Mouse (Mus musculus) MEL (cell line): ENCODE measurements around the gene Tbc1d21. TPM values are rescaled to one million over a fixed set of nuclear protein-coding genes. Genes with fewer than 3 reads are reported as not detected.
A peak's percentile ranks its signal among the peaks of the same experiment; 100 is the strongest.

Experiments used
- DNase-seq: peaks from one replicate; pipeline ENCODE4 v3.0.0; 2011; ENCODE audit warnings: low read depth, low spot score
- H3K27ac ChIP-seq: 2 replicates; pipeline ENCODE4 v1.5.1; 2012; ENCODE audit warnings: low read depth, mild to moderate bottlenecking, control low read depth, low read length, moderate library complexity; ENCODE audit not compliant: control insufficient read depth
- H3K27me3 ChIP-seq, 2 experiments: fragments of 150-350 bp in 1 of 2; sonication (generic) in 1 of 2; 2 replicates each; pipeline ENCODE4 v1.6.1; 2012; ENCODE audit warnings: low read length in 2 of 2, mild to moderate bottlenecking in 2 of 2, improper control_type of control experiment in 1 of 2, moderate library complexity in 1 of 2; ENCODE audit not compliant: insufficient read depth in 2 of 2, control insufficient read depth in 1 of 2
- H3K36me3 ChIP-seq, 2 experiments: 2 replicates each; pipeline ENCODE4 v1.6.1; 2012 to 2014; ENCODE audit warnings: low read length in 2 of 2, improper control_type of control experiment in 1 of 2, inconsistent platforms in 1 of 2, mild to moderate bottlenecking in 1 of 2; ENCODE audit not compliant: insufficient read depth in 2 of 2, control insufficient read depth in 1 of 2
- H3K4me1 ChIP-seq, 2 experiments: fragments of 150-350 bp in 1 of 2; sonication (generic) in 1 of 2; 2 replicates each; pipeline ENCODE4 v1.6.1; 2012; ENCODE audit warnings: low read length in 2 of 2, improper control_type of control experiment in 1 of 2, mild to moderate bottlenecking in 1 of 2; ENCODE audit not compliant: insufficient read depth in 2 of 2, control insufficient read depth in 1 of 2
- H3K4me3 ChIP-seq, 2 experiments: fragments of 150-350 bp in 1 of 2; sonication (generic) in 1 of 2; 2 replicates each; pipeline ENCODE4 v1.5.1; 2012; ENCODE audit warnings: low read depth in 2 of 2, low read length in 2 of 2, mild to moderate bottlenecking in 2 of 2, moderate library complexity in 2 of 2, control low read depth in 1 of 2, improper control_type of control experiment in 1 of 2; ENCODE audit not compliant: control insufficient read depth in 1 of 2, insufficient read depth in 1 of 2
- H3K79me2 ChIP-seq: 2 replicates; pipeline ENCODE4 v1.6.1; 2012; ENCODE audit warnings: mild to moderate bottlenecking, low read length, moderate library complexity; ENCODE audit not compliant: control insufficient read depth, poor library complexity, insufficient read depth
- H3K9ac ChIP-seq: 2 replicates; pipeline ENCODE4 v1.6.1; 2012; ENCODE audit warnings: low read depth, mild to moderate bottlenecking, control low read depth, low read length, moderate library complexity; ENCODE audit not compliant: control insufficient read depth, poor library complexity, severe bottlenecking
- H3K9me3 ChIP-seq: fragments of 150-350 bp; sonication (generic); replicated peaks from 2 replicates; pipeline ENCODE4 v1.6.1; 2012; ENCODE audit warnings: mild to moderate bottlenecking, low read length, improper control_type of control experiment, moderate library complexity; ENCODE audit not compliant: insufficient read depth
- BHLHE40 ChIP-seq: IDR thresholded peaks from 2 replicates; pipeline ENCODE4 v1.6.1; 2012; ENCODE audit warnings: low read depth, mild to moderate bottlenecking, inconsistent platforms, low read length, improper control_type of control experiment, borderline replicate concordance
- CTCF ChIP-seq, 3 experiments: IDR thresholded peaks in 2 of 3; conservative IDR thresholded peaks in 1 of 3; 2 replicates each; pipeline ENCODE4 v1.5.1; 2011 to 2012; ENCODE audit warnings: low read length in 3 of 3, low read depth in 2 of 3, mild to moderate bottlenecking in 2 of 3, improper control_type of control experiment in 1 of 3, inconsistent platforms in 1 of 3, mixed read lengths in 1 of 3, moderate library complexity in 1 of 3; ENCODE audit not compliant: control insufficient read depth in 1 of 3, insufficient read depth in 1 of 3, poor library complexity in 1 of 3, severe bottlenecking in 1 of 3
- E2F4 ChIP-seq: IDR thresholded peaks from 2 replicates; pipeline ENCODE4 v1.6.1; 2011; ENCODE audit warnings: low read depth, low read length, improper control_type of control experiment, borderline replicate concordance
- ELF1 ChIP-seq: IDR thresholded peaks from 2 replicates; pipeline ENCODE4 v1.6.1; 2014; ENCODE audit warnings: low read depth, mild to moderate bottlenecking, inconsistent platforms, low read length, improper control_type of control experiment, moderate library complexity
- EP300 ChIP-seq, 2 experiments: IDR thresholded peaks; 2 replicates each; pipeline ENCODE4 v1.6.1; 2011; ENCODE audit warnings: improper control_type of control experiment in 2 of 2, low read length in 2 of 2, low read depth in 1 of 2, mild to moderate bottlenecking in 1 of 2
- GABPA ChIP-seq: IDR thresholded peaks from 2 replicates; pipeline ENCODE4 v1.6.1; 2012; ENCODE audit warnings: low read depth, mild to moderate bottlenecking, inconsistent platforms, low read length, improper control_type of control experiment, moderate library complexity
- KAT2A ChIP-seq: conservative IDR thresholded peaks from 2 replicates; pipeline ENCODE4 v1.6.1; 2012; ENCODE audit warnings: low read depth, low read length, improper control_type of control experiment, inconsistent platforms
- MAZ ChIP-seq: IDR thresholded peaks from 2 replicates; pipeline ENCODE4 v1.6.1; 2012; ENCODE audit warnings: low read depth, mild to moderate bottlenecking, inconsistent platforms, low read length, improper control_type of control experiment
- MEF2A ChIP-seq: IDR thresholded peaks from 2 replicates; pipeline ENCODE4 v1.6.1; 2014; ENCODE audit warnings: low read depth, mild to moderate bottlenecking, inconsistent platforms, low read length, improper control_type of control experiment; ENCODE audit not compliant: poor library complexity, insufficient replicate concordance, severe bottlenecking; ENCODE audit errors: extremely low read depth
- MYB ChIP-seq: IDR thresholded peaks from 2 replicates; pipeline ENCODE4 v1.6.1; 2011; ENCODE audit warnings: mild to moderate bottlenecking, low read depth, low read length, improper control_type of control experiment
- MYC ChIP-seq: IDR thresholded peaks from 2 replicates; pipeline ENCODE4 v1.6.1; 2011; ENCODE audit warnings: low read depth, mild to moderate bottlenecking, low read length, improper control_type of control experiment, moderate library complexity
- NELFE ChIP-seq: IDR thresholded peaks from 2 replicates; pipeline ENCODE4 v1.6.1; 2011; ENCODE audit warnings: low read depth, low read length, improper control_type of control experiment
- NRF1 ChIP-seq: IDR thresholded peaks from 2 replicates; pipeline ENCODE4 v1.6.1; 2014; ENCODE audit warnings: low read depth, mild to moderate bottlenecking, inconsistent platforms, low read length, improper control_type of control experiment, moderate library complexity; ENCODE audit not compliant: poor library complexity, insufficient read depth, severe bottlenecking
- POLR2A ChIP-seq, 2 experiments: IDR thresholded peaks; 2 replicates each; pipeline ENCODE4 v1.6.1; 2011 to 2012; ENCODE audit warnings: low read length in 2 of 2, mild to moderate bottlenecking in 2 of 2, control low read depth in 1 of 2, improper control_type of control experiment in 1 of 2, low read depth in 1 of 2, moderate library complexity in 1 of 2; ENCODE audit not compliant: control insufficient read depth in 1 of 2, insufficient read depth in 1 of 2, poor library complexity in 1 of 2
- RAD21 ChIP-seq: IDR thresholded peaks from 2 replicates; pipeline ENCODE4 v1.6.1; 2011; ENCODE audit warnings: mild to moderate bottlenecking, low read depth, low read length, improper control_type of control experiment
- SIN3A ChIP-seq: IDR thresholded peaks from 2 replicates; pipeline ENCODE4 v1.6.1; 2012; ENCODE audit warnings: low read length, improper control_type of control experiment, inconsistent platforms
- TBP ChIP-seq: IDR thresholded peaks from 2 replicates; pipeline ENCODE4 v1.8.0; 2011; ENCODE audit warnings: low read depth, low read length, improper control_type of control experiment
- UBTF ChIP-seq: IDR thresholded peaks from 2 replicates; pipeline ENCODE4 v1.6.1; 2012; ENCODE audit warnings: low read depth, mild to moderate bottlenecking, inconsistent platforms, low read length, improper control_type of control experiment, moderate library complexity, borderline replicate concordance; ENCODE audit not compliant: insufficient read depth
- USF2 ChIP-seq, 2 experiments: IDR thresholded peaks; 2 replicates each; pipeline ENCODE4 v1.6.1; 2011 to 2012; ENCODE audit warnings: improper control_type of control experiment in 2 of 2, low read length in 2 of 2, borderline replicate concordance in 1 of 2, inconsistent platforms in 1 of 2, low read depth in 1 of 2, mild to moderate bottlenecking in 1 of 2; ENCODE audit not compliant: insufficient read depth in 1 of 2
- ZKSCAN1 ChIP-seq: IDR thresholded peaks from 2 replicates; pipeline ENCODE4 v1.6.1; 2012; ENCODE audit warnings: low read depth, mild to moderate bottlenecking, inconsistent platforms, low read length, improper control_type of control experiment, moderate library complexity
- ZNF384 ChIP-seq: IDR thresholded peaks from 2 replicates; pipeline ENCODE4 v1.6.1; 2012; ENCODE audit warnings: low read depth, mild to moderate bottlenecking, inconsistent platforms, low read length, improper control_type of control experiment
- polyA plus RNA-seq, 2 experiments: library from polyadenylated mRNA; stranded (reverse) in 1 of 2; unstranded in 1 of 2; fragments of >175 nt in 1 of 2; fragments of >200 nt in 1 of 2; gene quantifications; 2 replicates each; pipeline versions ENCODE4 v1.2.1 to v1.2.4; 2012; ENCODE audit warnings: low replicate concordance in 2 of 2, low read depth in 1 of 2; ENCODE audit not compliant: insufficient read length in 2 of 2, insufficient read depth in 1 of 2, missing spikeins in 1 of 2
- total RNA-seq: library from RNA; depleted of rRNA; stranded (reverse); fragments of 300-350 nt; gene quantifications from 2 replicates; pipeline ENCODE4 v1.2.3, GENCODE M21; 2012

Tbc1d21 gene
- total and polyA plus RNA-seq, 3 experiments, result 0.13 TPM; not detected in 2

DNA sequence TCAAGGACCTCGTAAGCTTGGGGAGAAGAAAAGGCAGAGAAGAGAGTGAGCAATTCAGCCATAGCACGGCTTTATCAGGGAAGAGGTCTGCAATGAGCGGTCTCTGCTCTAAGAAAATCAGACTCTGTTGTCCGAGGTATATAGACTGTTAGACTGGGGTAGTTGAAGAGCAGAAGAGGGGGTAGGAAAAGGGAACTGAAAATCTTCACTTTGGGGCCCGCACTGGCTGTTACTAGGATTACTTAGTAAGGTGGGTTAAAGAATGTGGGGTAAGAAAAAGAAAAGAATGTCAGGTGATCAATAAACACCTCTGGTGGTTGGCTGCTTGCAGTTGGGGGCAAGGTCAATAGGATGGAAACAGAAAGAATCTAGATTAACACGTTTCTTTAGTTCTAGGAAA is 17.0 kb downstream of the Tbc1d21 start:
- no peak overlapping the region for H3K4me3 ChIP-seq
- no peak overlapping the region for H3K27ac ChIP-seq
- no peaks in the 10 kb centered on the region for H3K9me3 ChIP-seq
- TF ChIP-seq SIN3A, result no peak
- no peak for TF ChIP-seq TBP
- TF ChIP-seq GABPA, result no peak
- TF ChIP-seq EP300 (IDR thresholded peaks at IDR 0.05; ENCODE audit: low read depth in 1 of 2, low read length in 2 of 2), result no peak
- TF ChIP-seq POLR2A (IDR thresholded peaks at IDR 0.05; ENCODE audit: control insufficient read depth in 1 of 2, insufficient read depth in 1 of 2, low read depth in 1 of 2, low read length in 2 of 2, poor library complexity in 1 of 2), result no peak
- no peak for TF ChIP-seq E2F4
- TF ChIP-seq ZNF384, result no peak
- no peak for TF ChIP-seq KAT2A
- no peak for TF ChIP-seq ELF1
- TF ChIP-seq MAZ, result no peak
- no peak for TF ChIP-seq CTCF (IDR thresholded peaks at IDR 0.05 in 2 of 3, conservative IDR thresholded peaks at IDR 0.05 in 1 of 3; ENCODE audit: control insufficient read depth in 1 of 3, insufficient read depth in 1 of 3, low read depth in 2 of 3, low read length in 3 of 3, poor library complexity in 1 of 3, severe bottlenecking in 1 of 3)
- TF ChIP-seq MEF2A, result no peak
- no peak for TF ChIP-seq BHLHE40
- no peak for TF ChIP-seq RAD21
- TF ChIP-seq NELFE, result no peak
- TF ChIP-seq MYB, result no peak
- TF ChIP-seq USF2 (IDR thresholded peaks at IDR 0.05; ENCODE audit: borderline replicate concordance in 1 of 2, insufficient read depth in 1 of 2, low read depth in 1 of 2, low read length in 2 of 2), result no peak
- no peak for TF ChIP-seq UBTF
- no peak for TF ChIP-seq NRF1
- no peak for TF ChIP-seq MYC
- no peaks in the 10 kb centered on the region for H3K79me2 ChIP-seq
- H3K4me1 ChIP-seq, result no peaks in the 10 kb centered on the region; a peak in 1 of 4 replicates
- H3K36me3 ChIP-seq, result no peaks in the 10 kb centered on the region
- H3K9ac ChIP-seq, result no peak overlapping the region
- H3K27me3 ChIP-seq, result no peaks in the 10 kb centered on the region
- DNase-seq, result no peak

DNA sequence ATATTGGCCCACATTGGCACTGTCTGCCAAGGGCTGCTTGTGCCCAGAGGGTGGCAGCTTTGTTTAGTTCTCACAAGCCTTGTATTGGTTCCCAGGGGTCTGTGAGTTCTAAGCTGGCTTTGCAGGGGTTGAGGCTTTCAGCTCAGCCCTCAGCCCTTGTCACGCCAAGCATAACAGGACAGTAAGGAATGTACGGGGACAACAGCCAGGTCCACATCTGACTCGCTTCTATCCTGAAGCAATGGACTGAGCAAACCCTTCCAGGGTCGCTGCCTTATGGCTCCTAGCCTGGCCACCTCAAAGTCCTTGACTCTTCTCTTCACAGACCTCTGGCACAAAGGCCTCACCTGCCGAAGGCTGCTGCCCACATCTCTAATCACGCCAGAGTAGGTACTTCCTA is 22.5 kb downstream of the Tbc1d21 start:
- peaks cover 0 to 2% of the 10 kb centered on the region in 2 experiments; a peak in 1 of 4 replicates for H3K36me3 ChIP-seq
- TF ChIP-seq ZKSCAN1, result no peak
- 0 out of 4 replicates have a peak, but pooled peaks of 1 of the 2 experiments have one; percentile 8 for TF ChIP-seq EP300 (IDR thresholded peaks at IDR 0.05; ENCODE audit: low read depth in 1 of 2, low read length in 2 of 2)
- no peak overlapping the region for H3K9ac ChIP-seq
- no peak overlapping the region for H3K4me3 ChIP-seq
- peaks cover 0 to 4% of the 10 kb centered on the region in 2 experiments; a peak in 2 of 4 replicates for H3K4me1 ChIP-seq
- H3K27ac ChIP-seq, result no peak overlapping the region
- no peaks in the 10 kb centered on the region for H3K9me3 ChIP-seq
- no peak for DNase-seq
- no peaks in the 10 kb centered on the region for H3K79me2 ChIP-seq
- no peaks in the 10 kb centered on the region for H3K27me3 ChIP-seq
